Mouse (Mus musculus) cerebellum, adult 9-11 months (tissue): ENCODE measurements around the gene Noa1.

Experiments used
- DNase-seq: peaks from one replicate; pipeline ENCODE4 v3.0.0; 2022

Noa1 gene

DNA sequence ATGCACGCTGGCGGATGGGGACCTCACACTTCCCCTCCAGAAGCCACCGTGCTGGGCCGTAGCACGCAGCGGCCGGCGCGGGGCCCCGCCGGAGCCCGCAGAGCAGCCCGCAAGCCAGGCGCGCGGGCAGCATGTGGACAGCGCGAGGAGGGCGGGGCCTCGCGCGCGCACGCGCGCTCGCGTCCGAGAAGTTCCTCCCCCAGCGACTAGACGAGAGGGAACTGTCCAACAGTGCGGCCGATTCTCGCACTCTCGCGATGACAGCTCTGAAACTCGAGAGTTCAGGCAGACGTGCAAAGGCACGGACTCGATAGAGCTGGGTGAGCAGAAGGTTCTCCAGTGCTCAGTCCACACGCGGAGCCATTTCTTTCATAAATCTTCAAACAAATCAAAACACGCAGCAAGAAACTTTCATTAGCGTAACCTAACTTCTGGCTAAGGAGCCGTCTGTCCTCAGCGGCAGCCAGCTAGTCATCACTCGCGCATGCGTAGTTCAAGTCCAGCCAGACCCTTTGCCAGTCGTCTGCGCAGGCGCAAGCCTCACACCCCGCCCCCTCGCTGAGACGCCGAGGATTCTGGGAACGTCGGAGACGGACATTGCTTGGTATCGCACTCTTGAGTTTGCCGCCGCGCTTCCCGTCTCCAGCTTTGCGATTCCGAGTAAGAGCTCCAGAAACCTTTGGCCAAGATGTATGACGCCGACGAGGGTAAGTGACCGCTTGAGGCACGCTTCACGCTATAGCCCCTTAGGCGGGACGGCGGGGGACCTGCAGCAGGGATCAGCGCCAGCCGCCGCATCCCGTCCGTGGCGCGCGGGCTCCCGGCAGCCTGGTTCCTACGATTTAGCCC, at the start of gene Noa1, which contains the start of gene Polr2b:
Gene Noa1, minus strand, starts transcription at position 161 of the 849 bp plus-strand sequence.
Gene Polr2b, plus strand, starts transcription at position 224 of the 849 bp plus-strand sequence.
- DNase-seq, result peak; percentile 98

DNA sequence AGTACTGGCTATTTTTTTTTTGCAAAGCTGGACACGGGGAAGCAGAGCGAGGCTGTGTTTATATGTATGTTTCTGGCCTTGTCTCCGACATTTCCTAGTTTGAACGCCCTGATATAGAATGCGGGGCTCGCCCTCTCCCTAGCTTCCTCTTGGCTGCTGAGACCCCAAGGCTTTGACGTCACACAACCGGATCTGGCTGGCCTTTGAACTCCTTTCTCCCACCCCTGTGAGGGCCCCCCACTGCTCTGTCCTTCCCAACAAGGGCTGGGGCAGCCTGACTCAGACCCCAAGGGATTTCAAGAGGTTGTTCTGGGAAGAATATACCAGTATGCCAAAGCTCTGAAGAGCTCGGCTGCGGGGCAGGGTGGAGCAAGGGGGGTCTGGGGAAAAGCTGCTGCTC, 48.5 kb upstream of the Noa1 start:
- DNase-seq, result no peak

DNA sequence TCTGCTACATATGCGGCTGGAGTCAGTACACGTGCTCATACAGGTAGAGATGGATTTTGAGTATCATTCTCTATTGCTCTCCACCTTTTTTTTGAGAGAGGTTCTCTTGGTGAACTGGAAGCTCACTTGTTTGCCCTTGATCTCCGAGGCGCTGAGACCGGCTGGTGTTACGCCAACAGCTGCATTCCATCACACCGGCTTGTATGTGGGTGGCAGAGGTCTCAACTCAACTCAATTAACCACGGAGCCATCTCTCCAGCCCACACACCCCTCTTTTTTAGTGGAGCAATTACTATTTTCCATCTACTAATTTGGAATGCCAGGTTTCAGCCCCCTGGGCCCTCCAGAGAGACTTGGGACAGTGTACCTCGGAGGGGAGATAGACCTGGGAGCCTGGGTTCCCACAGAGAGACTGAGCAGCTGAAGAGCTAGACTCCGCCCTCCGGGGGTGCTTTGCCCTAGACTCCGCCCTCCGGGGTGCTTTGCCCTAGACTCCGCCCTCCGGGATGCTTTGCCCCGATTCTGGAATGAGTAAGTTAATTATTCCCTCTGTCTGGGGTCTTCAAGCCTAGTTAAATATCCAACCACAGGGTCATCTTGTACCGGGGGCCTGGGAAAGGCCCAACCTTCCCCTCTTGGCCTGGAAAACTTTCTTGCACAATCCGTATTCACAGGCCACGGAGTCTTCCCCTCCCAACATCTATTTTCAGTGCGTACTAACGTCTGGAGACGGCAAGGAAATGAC, 47.7 kb upstream of the Noa1 start:
- DNase-seq, result no peak

DNA sequence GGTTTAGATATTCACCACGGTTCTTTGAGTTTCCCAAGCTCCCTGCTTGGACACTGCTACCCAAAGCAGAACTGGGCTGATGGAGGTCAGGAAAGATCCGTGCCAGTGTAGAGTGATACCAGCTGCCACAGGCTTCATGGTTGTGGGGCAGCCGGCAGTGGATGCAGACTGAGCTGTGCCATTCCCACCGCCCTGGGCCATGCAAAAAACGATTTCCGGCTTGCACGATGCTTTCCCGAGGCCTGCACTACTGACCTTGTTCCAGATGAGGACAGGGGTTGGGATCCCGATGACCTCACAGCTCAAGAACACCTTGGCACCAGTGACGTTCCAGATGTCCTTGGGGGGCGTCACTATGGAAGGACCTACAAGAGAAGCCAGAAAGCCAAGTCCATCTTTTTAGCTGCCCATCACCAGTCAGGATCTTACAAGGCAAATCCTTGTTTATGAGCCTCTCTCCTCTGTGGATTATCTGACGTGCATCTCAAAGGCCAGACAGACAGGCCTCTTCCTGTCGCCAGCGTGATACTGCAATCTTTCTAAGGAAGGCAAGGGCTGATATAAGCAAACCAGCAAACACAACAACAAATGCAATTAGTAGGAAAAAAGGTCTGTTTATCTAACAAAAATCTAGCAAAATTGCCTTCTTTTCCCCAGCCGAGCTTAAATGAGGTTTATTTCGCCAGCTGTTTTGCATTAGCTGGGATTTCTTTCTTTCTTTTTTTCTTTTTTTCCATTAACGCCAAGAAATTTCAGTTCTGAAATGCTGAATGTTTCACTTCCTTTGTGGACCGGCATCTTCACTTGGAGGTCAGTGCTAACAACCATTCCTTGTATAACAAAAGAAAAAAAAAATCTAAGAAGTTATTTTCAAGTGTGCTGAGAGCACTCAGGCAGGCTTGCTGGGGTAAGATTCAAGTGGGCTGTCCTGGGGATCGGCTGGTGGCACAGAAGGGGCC, 45.7 kb upstream of the Noa1 start:
- DNase-seq, result no peak

DNA sequence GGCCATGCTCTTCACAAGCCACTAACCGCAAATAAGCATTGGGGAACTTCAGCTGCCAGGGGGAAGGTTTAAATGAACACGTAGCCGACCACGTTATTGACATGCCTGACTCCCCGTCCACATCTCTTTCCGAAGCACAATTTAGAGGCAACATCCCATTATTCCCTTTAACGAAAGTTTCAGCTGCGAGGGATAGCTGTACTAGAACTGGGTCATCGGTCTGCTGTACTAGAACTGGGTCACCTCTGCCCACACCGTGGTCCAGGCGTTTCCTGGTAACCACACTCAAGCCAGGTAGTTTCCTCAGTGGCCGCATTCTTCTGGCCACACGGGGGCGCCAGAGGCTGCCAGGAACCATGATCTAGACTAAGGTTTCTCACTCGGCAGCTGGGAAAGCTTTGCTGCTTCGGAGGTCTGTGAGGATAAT, 44.5 kb upstream of the Noa1 start:
- DNase-seq, result peak; percentile 68

DNA sequence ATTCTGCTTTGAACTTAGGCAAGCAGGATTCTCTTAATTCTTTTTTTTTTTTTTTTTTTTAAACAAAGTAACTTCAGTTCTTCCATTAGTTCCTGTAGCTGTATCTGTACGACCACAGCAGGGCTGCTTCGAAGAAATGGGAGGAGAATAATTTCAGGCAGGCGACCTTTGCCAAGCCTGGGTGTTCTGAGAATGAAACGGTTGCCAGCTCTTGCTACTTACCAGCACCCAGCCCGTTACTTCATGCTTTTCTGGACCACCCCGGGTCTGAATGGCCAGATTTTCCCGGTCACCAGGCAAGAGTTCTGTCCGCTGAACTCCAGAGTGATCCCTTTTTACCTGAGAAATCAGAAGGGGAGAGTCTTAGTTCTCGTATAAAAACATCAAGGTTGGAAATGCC, 41.8 kb upstream of the Noa1 start:
- DNase-seq, result no peak

- no peak for DNase-seq
These were observed 40.2 kb upstream of the Noa1 start for GRCm38 (mm10) chr5:77349971-77350658.

GRCm38 (mm10) chr5:77348901-77349300, 39.0 kb upstream of the Noa1 start:
- DNase-seq, result no peak

- no peak for DNase-seq
These were observed 30.1 kb upstream of the Noa1 start for GRCm38 (mm10) chr5:77340033-77340432.

DNA sequence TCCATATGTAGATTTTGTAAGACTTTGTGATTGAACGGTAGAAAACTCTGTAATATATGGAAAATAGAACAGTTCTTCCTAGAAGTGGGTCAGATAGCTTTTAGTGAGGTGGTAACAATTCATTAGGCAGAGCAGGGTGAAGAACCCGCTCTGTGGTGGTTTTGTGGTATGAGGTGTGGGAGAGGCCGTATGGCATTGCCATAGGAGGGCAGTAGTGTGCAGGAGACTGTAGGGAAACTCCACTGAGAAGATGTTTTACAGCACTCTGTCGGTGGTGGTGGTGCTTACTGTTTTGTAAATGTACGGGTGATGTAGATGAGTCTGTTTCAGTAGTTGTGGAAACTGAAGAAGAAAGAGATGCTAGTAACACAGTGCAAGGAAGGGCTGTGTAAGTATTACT, 20.3 kb upstream of the Noa1 start:
- no peak for DNase-seq

- no peak for DNase-seq
These were observed 15.1 kb upstream of the Noa1 start for GRCm38 (mm10) chr5:77324936-77325335.

GRCm38 (mm10) chr5:77314986-77315385, 5.1 kb upstream of the Noa1 start:
- no peak for DNase-seq

GRCm38 (mm10) chr5:77314206-77314605, 4.3 kb upstream of the Noa1 start:
- DNase-seq, result no peak

DNA sequence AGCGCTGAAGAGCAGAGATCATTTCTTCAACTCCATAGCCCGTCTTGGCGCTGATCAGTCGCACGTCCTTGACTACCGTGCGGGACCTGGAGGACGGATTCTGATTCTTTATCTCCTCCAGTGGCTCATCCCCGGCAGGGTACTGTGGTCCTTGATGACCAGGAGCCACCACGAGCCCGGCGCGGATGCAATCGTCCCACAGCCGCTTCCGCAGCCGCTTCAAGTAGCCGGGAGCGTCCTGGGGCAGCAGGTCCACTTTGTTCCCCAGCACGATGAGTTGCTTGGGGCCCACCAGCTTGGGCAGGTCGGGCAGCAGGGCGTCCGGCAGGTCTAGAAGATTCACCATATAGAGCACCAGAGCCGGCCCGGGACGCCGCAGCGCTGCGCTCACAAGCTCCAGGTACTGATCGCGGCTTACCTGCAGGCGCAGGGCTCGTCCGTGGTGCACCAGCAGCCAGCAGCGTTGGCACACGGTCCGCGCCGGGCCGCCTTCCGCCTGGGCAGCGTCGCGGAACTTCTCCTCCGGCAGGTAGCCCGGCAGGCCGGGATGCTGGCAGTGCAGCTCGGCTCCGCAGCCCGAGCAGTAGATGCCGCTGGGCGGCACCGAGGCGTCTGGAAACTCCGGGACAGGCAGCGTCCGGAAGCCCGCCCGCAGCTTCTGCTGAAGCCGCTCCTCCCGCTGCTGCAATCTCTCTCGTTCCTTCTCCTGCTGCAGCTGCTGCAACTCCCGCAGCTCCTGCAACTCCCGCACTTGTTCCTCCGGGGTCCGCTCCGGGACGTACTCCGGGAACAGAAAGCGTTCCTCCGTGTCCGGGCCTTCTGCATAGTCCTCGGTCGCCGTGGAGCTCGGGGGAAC, 605 bp downstream of the Noa1 start:
- no peak for DNase-seq

GRCm38 (mm10) chr5:77307821-77308553, 1.9 kb downstream of the Noa1 start:
- no peak for DNase-seq

DNA sequence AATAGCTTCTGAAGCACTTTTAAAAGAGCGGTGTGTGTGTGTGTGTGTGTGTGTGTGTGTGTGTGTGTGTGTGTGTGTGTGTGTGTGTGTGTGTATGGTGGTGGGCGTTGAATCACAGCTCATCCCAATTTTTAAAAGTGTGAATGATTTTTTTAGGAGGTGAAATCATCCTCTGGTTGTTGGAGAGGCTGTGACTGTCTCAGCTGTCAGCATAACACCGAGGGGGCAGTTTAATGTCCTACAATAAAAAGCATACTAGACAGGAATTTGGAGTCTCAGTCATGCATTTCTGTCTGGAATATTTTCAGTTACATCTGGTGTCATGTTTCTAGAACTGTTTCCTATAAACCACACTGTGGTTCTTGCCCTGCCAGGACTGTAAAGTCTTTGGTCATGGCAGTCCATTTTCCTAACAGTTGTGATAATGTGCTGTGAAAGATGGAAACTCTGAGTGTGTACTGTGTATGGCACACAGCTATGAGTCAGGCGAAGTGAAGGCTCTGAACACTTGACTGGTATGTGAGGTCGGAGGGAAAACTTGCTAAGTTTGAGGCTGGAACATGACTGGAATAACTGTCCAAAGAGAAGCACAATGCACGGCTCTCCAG, 8.5 kb downstream of the Noa1 start:
- DNase-seq, result no peak

DNA sequence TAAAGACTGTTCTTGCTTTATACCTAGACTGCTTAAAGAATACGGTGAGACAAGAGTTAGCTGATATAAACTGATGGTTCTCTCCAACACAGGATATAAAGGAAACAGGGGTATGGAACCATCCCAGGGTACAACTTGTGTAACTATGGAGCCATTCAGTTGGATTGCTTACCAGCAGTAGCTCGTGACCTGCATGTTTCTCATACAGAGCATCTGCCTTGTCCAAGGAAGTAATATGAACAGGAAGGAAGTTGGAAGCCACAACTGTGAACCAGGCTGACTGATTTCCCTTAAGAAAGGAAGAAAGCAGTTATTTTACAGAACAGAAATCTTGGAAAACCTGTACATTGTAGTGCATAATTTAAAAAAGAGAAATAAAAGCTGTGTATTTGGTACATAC, 10.4 kb downstream of the Noa1 start:
- no peak for DNase-seq

DNA sequence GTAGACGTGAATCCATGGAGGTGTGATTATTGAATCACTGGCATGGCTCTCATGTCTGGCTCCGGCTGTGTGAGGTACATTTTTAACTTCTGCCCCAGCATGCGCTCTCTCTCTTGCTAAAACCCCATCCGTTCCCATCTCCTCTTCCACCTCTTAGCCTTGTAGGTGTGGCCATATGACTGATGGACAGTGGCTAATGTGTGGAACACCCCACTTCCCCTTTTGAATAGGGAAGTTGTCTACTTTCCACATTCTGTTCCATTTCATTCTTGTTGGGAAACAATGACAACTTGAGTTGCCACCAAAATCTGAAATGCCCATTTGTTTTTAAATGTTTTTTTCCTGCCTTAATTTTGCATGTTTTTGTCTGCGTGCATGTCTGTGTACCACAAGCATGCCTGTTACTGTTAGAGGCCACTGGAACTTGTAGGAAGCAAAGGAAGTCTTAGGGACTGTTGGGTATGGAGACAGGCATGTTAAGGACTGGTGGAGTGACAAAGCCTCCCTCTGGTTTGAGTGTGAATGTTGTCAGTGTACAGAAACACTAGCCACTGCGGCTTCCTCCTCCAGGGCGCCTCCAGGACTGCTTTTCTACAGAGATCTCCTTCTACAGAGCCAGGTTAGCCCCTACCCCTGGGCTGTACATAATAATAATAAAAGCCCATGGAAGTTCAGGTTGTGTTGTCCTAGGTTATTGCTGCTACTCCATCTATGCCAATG, 16.9 kb downstream of the Noa1 start:
- DNase-seq, result no peak

- DNase-seq, result no peak
These were observed 19.3 kb downstream of the Noa1 start for GRCm38 (mm10) chr5:77290606-77291005.
